Mouse (Mus musculus) intestine, embryonic 14.5 days (tissue): ENCODE measurements around the gene Gm13283. TPM values are rescaled to one million over a fixed set of nuclear protein-coding genes. Genes with fewer than 3 reads are reported as not detected.
"Not testable (repeated sequence)": the region's sequence is repeated elsewhere in the genome, so short reads cannot be mapped to it uniquely, and the experiment has no call there.

ENCODE experiments used
- ATAC-seq: fragments of 200-750 bp; cut with Nextera tagmentation; replicated peaks from 2 replicates; pipeline ENCODE4 v1.8.0; 2017; ENCODE audit warnings: low read depth, moderate number of reproducible peaks, moderate TSS enrichment, moderate library complexity; ENCODE audit not compliant: low FRiP score, low TSS enrichment
- DNase-seq: peaks from one replicate; pipeline ENCODE4 v3.0.0-alpha.2; 2018; ENCODE audit warnings: low spot score
- H3K27ac ChIP-seq: fragments of 300-500 bp; sonication (generic); 2 replicates; pipeline ENCODE4 v1.5.1; 2014; ENCODE audit warnings: low read depth, mild to moderate bottlenecking, control low read depth
- H3K27me3 ChIP-seq: fragments of 300-500 bp; sonication (generic); replicated peaks from 2 replicates; pipeline ENCODE4 v1.6.1; 2014; ENCODE audit warnings: low read length, control low read depth; ENCODE audit not compliant: control insufficient read depth, insufficient read depth
- H3K36me3 ChIP-seq: fragments of 300-500 bp; sonication (generic); 2 replicates; pipeline ENCODE4 v1.6.1; 2014; ENCODE audit warnings: low read length, control low read depth; ENCODE audit not compliant: control insufficient read depth, insufficient read depth
- H3K4me1 ChIP-seq: fragments of 300-500 bp; sonication (generic); replicated peaks from 2 replicates; pipeline ENCODE4 v1.6.1; 2014; ENCODE audit warnings: low read length, control low read depth, mixed read lengths; ENCODE audit not compliant: control insufficient read depth, insufficient read depth
- H3K4me2 ChIP-seq: fragments of 300-500 bp; sonication (generic); 2 replicates; pipeline ENCODE4 v1.6.1; 2014; ENCODE audit warnings: low read length
- H3K4me3 ChIP-seq: fragments of 300-500 bp; sonication (generic); 2 replicates; pipeline ENCODE4 v1.5.1; 2014; ENCODE audit warnings: low read depth, low read length, control low read depth, mixed read lengths
- H3K9ac ChIP-seq: fragments of 300-500 bp; sonication (generic); 2 replicates; pipeline ENCODE4 v1.6.1; 2014; ENCODE audit warnings: mild to moderate bottlenecking, low read length
- H3K9me3 ChIP-seq: fragments of 300-500 bp; sonication (generic); 2 replicates; pipeline ENCODE4 v1.6.1; 2016; ENCODE audit warnings: low read length, control low read depth; ENCODE audit not compliant: control insufficient read depth
- WGBS: fragments of 180-500 bp; shearing (Covaris S2); extraction: QIAGEN DNeasy Blood & Tissue Kit; methylation state at CpG from one replicate; pipeline ENCODE4 v1.1.7; 2014; 5-methylcytosine and 5-hydroxymethylcytosine counted together
- polyA plus RNA-seq: library from polyadenylated mRNA; unstranded; fragments of >200 nt; fragmentation: Nextera tagmentation; extraction: Ambion mirVana; gene quantifications from 2 replicates; pipeline ENCODE4 v1.2.1, GENCODE M21; 2014

Gene Gm13283
- polyA plus RNA-seq, 1 experiment from 2014 or later = 0.22 TPM

DNA sequence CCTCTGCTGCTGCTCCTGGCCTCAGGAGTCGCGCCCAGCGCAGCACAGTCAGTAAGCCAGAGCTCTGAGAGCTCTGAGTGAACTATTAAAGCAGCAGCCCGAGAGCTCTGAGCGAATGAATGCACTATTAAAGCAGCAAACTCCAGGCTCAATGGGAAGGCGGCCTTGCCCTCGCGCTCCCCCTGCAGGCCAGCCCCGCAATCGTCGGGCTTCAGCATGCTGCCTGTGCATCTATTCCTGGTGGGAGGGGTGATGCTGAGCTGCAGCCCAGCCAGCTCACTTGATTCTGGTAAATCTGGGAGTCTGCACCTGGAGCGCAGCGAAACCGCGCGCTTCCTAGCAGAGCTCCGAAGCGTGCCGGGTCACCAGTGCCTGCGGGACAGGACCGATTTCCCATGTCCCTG is 2.3 kb upstream of the Gm13283 start:
- Histone ChIP-seq H3K4me2 (peak overlapping the region; percentile 59), H3K27ac (peak overlapping the region; percentile 89), H3K4me3 (peak overlapping the region; percentile 46)
- H3K27me3 ChIP-seq, H3K9me3 ChIP-seq, H3K9ac ChIP-seq, H3K36me3 ChIP-seq, H3K4me1 ChIP-seq: not testable (repeated sequence)
- 0% methylated on average over 17 of the region's 21 CpGs for WGBS
- peak; percentile 100 for ATAC-seq
- DNase-seq = peak; percentile 84

DNA sequence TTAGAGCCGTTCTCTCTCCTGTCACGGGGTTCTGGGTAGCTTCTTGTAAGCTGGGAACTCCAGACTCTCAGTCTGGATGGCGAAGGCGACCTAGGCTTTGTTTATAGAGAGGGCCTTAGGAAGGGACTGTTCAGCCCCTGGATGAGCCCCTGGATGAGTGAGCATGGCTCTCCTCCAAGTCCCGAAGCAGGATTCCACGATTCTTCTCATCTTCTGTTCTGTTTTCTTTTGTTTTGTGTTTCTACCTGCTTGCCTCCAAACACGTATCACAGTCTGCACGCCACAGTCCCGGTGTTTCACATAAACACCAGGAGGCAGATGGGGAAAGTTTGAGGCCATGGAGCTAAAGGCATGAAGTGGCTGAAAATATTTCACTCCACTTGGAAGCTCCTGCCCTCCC is 1.2 kb upstream of the Gm13283 start:
- DNase-seq, H3K27me3 ChIP-seq, H3K4me1 ChIP-seq, H3K36me3 ChIP-seq, H3K4me3 ChIP-seq, H3K27ac ChIP-seq, H3K4me2 ChIP-seq, H3K9me3 ChIP-seq, ATAC-seq, H3K9ac ChIP-seq: not testable (repeated sequence)
- WGBS = 77% methylated on average over 9 of the region's 9 CpGs

DNA sequence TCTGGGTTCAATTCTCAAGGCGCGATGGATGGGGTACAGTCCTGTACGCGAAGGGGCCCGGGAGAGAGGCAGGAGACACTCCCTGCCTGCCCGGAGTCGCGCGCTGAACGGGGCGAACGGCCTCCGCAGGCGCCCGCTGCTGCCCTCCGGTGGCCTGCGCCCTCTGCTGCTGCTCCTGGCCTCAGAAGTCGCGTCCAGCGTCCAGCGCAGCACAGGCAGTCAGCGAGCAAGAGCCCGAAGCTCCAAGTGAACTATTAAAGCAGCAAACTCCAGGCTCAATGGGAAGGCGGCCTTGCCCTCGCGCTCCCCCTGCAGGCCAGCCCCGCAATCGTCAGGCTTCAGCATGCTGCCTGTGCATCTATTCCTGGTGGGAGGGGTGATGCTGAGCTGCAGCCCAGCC is 512 bp downstream of the Gm13283 start:
- H3K4me1 ChIP-seq, ATAC-seq, H3K9ac ChIP-seq, H3K27me3 ChIP-seq, H3K36me3 ChIP-seq, DNase-seq, H3K9me3 ChIP-seq: not testable (repeated sequence)
- Histone ChIP-seq H3K27ac (peak overlapping the region; percentile 47; the same call in 1 of the 2 replicates), H3K4me2 (peak overlapping the region; percentile 36), H3K4me3 (peak overlapping the region; percentile 23)
- 0% methylated on average over 24 of the region's 28 CpGs for WGBS

- H3K27me3 ChIP-seq, H3K9ac ChIP-seq, H3K4me1 ChIP-seq, H3K4me2 ChIP-seq, H3K36me3 ChIP-seq, H3K9me3 ChIP-seq, DNase-seq, H3K4me3 ChIP-seq, ATAC-seq, H3K27ac ChIP-seq: not testable (repeated sequence)
- WGBS = 47% methylated on average over 6 of the region's 8 CpGs
Observed at GRCm38 (mm10) chr4:88761776-88762175, 1.9 kb downstream of the Gm13283 start.

GRCm38 (mm10) chr4:88762341-88762740 is 2.4 kb downstream of the Gm13283 start:
- not testable (repeated sequence) for H3K9me3 ChIP-seq, H3K4me1 ChIP-seq, H3K27me3 ChIP-seq, H3K9ac ChIP-seq, DNase-seq, H3K27ac ChIP-seq, ATAC-seq, H3K4me2 ChIP-seq, H3K4me3 ChIP-seq, H3K36me3 ChIP-seq
- 56% methylated on average over 9 of the region's 9 CpGs for WGBS

DNA sequence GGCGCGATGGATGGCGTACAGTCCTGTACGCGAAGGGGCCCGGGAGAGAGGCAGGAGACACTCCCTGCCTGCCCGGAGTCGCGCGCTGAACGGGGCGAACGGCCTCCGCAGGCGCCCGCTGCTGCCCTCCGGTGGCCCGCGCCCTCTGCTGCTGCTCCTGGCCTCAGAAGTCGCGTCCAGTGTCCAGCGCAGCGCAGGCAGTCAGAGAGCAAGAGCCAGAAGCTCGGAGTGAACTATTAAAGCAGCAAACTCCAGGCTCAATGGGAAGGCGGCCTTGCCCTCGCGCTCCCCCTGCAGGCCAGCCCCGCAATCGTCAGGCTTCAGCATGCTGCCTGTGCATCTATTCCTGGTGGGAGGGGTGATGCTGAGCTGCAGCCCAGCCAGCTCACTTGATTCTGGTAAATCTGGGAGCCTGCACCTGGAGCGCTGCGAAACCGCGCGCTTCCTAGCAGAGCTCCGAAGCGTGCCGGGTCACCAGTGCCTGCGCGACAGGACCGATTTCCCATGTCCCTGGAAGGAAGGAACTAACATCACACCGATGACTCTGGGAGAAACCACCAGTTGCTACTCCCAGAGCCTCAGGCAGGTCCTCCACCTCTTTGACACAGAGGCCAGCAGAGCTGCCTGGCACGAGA is 3.6 kb downstream of the Gm13283 start:
- not testable (repeated sequence) for H3K27me3 ChIP-seq, ATAC-seq, H3K36me3 ChIP-seq, H3K27ac ChIP-seq, H3K9me3 ChIP-seq, H3K4me1 ChIP-seq
- 3% methylated on average over 28 of the region's 42 CpGs for WGBS
- Histone ChIP-seq H3K4me3 (peak overlapping the region; percentile 32), H3K9ac (0 out of 2 replicates have a peak overlapping the region, but pooled peaks have one; percentile 27), H3K4me2 (peak overlapping the region; percentile 42)
- peak; percentile 69 for DNase-seq

GRCm38 (mm10) chr4:88773534-88773933 is 13.6 kb downstream of the Gm13283 start, which contains the start of gene Gm13290:
Gene Gm13290, plus strand, starts transcription at chr4:88773834.
- not testable (repeated sequence) for H3K27ac ChIP-seq, H3K9ac ChIP-seq, H3K36me3 ChIP-seq, H3K4me1 ChIP-seq, H3K27me3 ChIP-seq, ATAC-seq, H3K9me3 ChIP-seq, H3K4me2 ChIP-seq, DNase-seq, H3K4me3 ChIP-seq
- WGBS = no CpG with 5 or more reads among the region's 32 CpGs

DNA sequence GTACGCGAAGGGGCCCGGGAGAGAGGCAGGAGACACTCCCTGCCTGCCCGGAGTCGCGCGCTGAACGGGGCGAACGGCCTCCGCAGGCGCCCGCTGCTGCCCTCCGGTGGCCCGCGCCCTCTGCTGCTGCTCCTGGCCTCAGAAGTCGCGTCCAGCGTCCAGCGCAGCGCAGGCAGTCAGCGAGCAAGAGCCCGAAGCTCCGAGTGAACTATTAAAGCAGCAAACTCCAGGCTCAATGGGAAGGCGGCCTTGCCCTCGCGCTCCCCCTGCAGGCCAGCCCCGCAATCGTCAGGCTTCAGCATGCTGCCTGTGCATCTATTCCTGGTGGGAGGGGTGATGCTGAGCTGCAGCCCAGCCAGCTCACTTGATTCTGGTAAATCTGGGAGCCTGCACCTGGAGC is 16.7 kb downstream of the Gm13283 start, which contains the start of gene Gm13289:
Gene Gm13289, plus strand, starts transcription at position 301 of the 400 bp plus-strand sequence.
- H3K9ac ChIP-seq, H3K36me3 ChIP-seq, H3K4me2 ChIP-seq, H3K27ac ChIP-seq, H3K9me3 ChIP-seq, H3K27me3 ChIP-seq, H3K4me1 ChIP-seq, H3K4me3 ChIP-seq, DNase-seq, ATAC-seq: not testable (repeated sequence)
- no CpG with 5 or more reads among the region's 29 CpGs for WGBS

DNA sequence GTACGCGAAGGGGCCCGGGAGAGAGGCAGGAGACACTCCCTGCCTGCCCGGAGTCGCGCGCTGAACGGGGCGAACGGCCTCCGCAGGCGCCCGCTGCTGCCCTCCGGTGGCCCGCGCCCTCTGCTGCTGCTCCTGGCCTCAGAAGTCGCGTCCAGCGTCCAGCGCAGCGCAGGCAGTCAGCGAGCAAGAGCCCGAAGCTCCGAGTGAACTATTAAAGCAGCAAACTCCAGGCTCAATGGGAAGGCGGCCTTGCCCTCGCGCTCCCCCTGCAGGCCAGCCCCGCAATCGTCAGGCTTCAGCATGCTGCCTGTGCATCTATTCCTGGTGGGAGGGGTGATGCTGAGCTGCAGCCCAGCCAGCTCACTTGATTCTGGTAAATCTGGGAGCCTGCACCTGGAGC is 19.6 kb downstream of the Gm13283 start, which contains the start of gene Gm13272:
Gene Gm13272, plus strand, starts transcription at position 301 of the 400 bp plus-strand sequence.
- H3K4me2 ChIP-seq, H3K4me1 ChIP-seq, ATAC-seq, H3K27ac ChIP-seq, H3K27me3 ChIP-seq, DNase-seq, H3K9ac ChIP-seq, H3K36me3 ChIP-seq, H3K4me3 ChIP-seq, H3K9me3 ChIP-seq: not testable (repeated sequence)
- WGBS = no CpG with 5 or more reads among the region's 29 CpGs
